Mouse (Mus musculus): Measurements from ENCODE around the gene Tagap.
"Not testable (repeated sequence)": the region's sequence is repeated elsewhere in the genome, so short reads cannot be mapped to it uniquely, and the experiment has no call there.

DNA sequence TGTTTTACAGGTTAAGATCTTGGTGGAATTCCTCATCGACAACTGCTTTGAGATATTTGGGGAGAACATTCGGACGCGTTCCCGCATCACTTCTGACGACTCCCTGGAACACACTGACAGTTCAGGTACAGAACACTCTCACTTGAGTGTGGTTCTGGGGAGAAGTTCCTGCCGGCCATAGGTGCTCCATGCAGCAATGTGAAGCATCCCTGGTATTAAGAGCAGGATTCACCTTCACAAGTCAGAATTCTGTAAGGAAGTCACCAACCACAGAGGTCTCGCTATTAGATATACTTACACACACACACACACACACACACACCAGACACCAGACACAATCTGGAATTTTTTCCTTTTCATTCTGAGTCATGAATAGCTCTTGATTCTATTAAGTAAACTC is 6.3 kb downstream of the Tagap start:
- not testable (repeated sequence) for TF ChIP-seq CTCF (IDR thresholded peaks at IDR 0.05; ENCODE audit: control insufficient read depth, insufficient read depth, insufficient replicate concordance, low read depth, low read length); POLR2A (IDR thresholded peaks at IDR 0.05; ENCODE audit: control insufficient read depth, low read depth, low read length)
